Mouse (Mus musculus) heart, postnatal 0 days (tissue): ENCODE data around the gene Sugp2.

Experiments used
- CTCF ChIP-seq: IDR thresholded peaks from 2 replicates; pipeline ENCODE4 v1.5.1; 2016; ENCODE audit warnings: antibody characterized with exemption, control low read depth, low read depth
- EP300 ChIP-seq: IDR thresholded peaks from 2 replicates; pipeline ENCODE4 v1.6.1; 2016; ENCODE audit warnings: antibody characterized with exemption, low read depth

DNA sequence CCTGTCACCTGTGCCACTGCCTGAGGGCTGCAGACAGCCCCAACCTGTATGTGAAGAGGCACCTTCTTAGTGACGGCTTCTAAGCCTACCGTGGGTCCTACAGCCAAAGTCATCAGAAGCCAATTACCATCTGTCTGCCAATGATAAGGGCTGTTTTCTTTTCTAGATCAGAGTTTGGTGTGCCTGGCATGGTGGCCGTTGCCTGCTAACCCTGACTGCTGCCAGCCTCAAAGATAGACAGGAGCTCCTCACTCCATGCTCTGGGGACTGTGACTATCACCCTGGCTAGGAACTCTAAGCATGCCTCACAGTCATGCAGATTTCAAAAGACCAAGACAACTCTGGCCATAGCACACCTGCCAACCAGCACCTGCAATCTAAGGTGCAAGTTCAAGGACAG lies 32.6 kb upstream of the Sugp2 start:
- TF ChIP-seq CTCF (no peak), EP300 (no peak)
